Mouse (Mus musculus) brain, embryonic 14.5 days (tissue): ENCODE data around the gene Pla2g2d.

ENCODE experiments used
- CTCF ChIP-seq: fragments of 200-500 bp; IDR thresholded peaks from 2 replicates; pipeline ENCODE4 v1.5.1; 2012; ENCODE audit warnings: inconsistent platforms, mild to moderate bottlenecking, moderate library complexity, borderline replicate concordance; ENCODE audit not compliant: insufficient read depth, insufficient read length; ENCODE audit errors: extremely low read depth
- POLR2A ChIP-seq: fragments of 200-500 bp; IDR thresholded peaks from 2 replicates; pipeline ENCODE4 v1.6.1; 2012; ENCODE audit warnings: mild to moderate bottlenecking, inconsistent platforms, borderline replicate concordance; ENCODE audit not compliant: poor library complexity, insufficient read depth, insufficient read length, severe bottlenecking; ENCODE audit errors: extremely low read depth

DNA sequence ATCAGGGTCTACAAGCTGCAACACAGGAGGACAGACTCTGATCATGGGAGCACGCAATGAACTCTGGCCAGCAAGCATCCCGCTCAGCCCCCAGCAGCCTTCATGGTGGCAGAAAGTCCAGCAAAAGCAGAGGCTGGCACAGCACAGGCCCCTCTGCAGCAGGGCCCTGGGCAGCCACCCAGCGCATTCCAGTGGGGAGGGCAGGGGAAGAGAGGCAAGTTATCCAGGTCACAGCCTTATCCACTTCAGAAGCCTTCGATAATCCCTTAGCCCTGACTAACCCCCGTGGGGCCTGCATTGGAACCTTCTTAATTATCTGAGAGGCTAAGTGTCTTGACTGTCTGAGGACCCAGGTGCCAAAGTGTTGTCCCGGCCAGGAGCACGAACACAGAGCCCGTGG is 43.6 kb downstream of the Pla2g2d start:
- TF ChIP-seq CTCF (no peak), POLR2A (no peak)
